Mouse (Mus musculus): ENCODE data around the gene Cavin1.

Gene Cavin1

GRCm38 (mm10) chr11:100915063-100915462, 55.6 kb downstream of the Cavin1 start:
- no peak for DNase-seq (ENCODE audit: low read depth, low spot score)

- DNase-seq (ENCODE audit: low read depth, low spot score), result no peak
These were observed 56.3 kb downstream of the Cavin1 start for GRCm38 (mm10) chr11:100914415-100914814.

- peak; percentile 47 for DNase-seq (ENCODE audit: low read depth, low spot score)
These were observed 58.1 kb downstream of the Cavin1 start for GRCm38 (mm10) chr11:100912401-100913155.

GRCm38 (mm10) chr11:100908567-100908966, 62.1 kb downstream of the Cavin1 start:
- no peak for DNase-seq (ENCODE audit: low read depth, low spot score)

GRCm38 (mm10) chr11:100908112-100908511, 62.6 kb downstream of the Cavin1 start:
- DNase-seq (ENCODE audit: low read depth, low spot score), result no peak

- no peak for DNase-seq (ENCODE audit: low read depth, low spot score)
These were observed 63.8 kb downstream of the Cavin1 start for GRCm38 (mm10) chr11:100906885-100907284.

Data from CD4-positive, CD25-positive, alpha-beta regulatory T cell, adult 2 months (primary cell).